Mouse (Mus musculus): ENCODE results near the gene Usp31. TPM values are rescaled to one million over a fixed set of nuclear protein-coding genes. Genes with fewer than 3 reads are reported as not detected.

The Usp31 gene
- polyA plus RNA-seq (2014; fragmentation: Nextera tagmentation; extraction: Ambion mirVana), result 2.8 and 3.3 TPM in 2 replicates

- Histone ChIP-seq H3K27me3 (ENCODE audit: control insufficient read depth, insufficient read depth, low read length) (no peaks in the 10 kb centered on the region), H3K4me1 (ENCODE audit: control insufficient read depth, insufficient read depth, low read length) (no peaks in the 10 kb centered on the region), H3K4me2 (ENCODE audit: low read depth, low read length) (peak within 1 kb of the TSS; percentile 98), H3K4me3 (ENCODE audit: low read depth, low read length) (peak within 1 kb of the TSS; percentile 80), H3K9me3 (replicated peaks; ENCODE audit: control insufficient read depth, low read length) (no peaks in the 10 kb centered on the region), H3K27ac (replicated peaks; ENCODE audit: low read depth, low read length) (peak within 1 kb of the TSS; percentile 72), H3K9ac (replicated peaks; ENCODE audit: low read length) (peak within 1 kb of the TSS; percentile 82), H3K36me3 (replicated peaks; ENCODE audit: control insufficient read depth, insufficient read depth, low read depth, low read length) (no peaks in the 10 kb centered on the region)
- DNase-seq (ENCODE audit: low spot score) (peak; percentile 99), ATAC-seq (replicated peaks; ENCODE audit: insufficient number of reproducible peaks, low FRiP score, low TSS enrichment, low read depth) (peak; percentile 99)
- 0% methylated on average over 61 of the region's 82 CpGs for WGBS
Measured at GRCm38 (mm10) chr7:121707073-121707667, at the start of gene Usp31. Gene Usp31, minus strand, starts transcription at chr7:121707253.

- no peak overlapping the region for H3K4me3 ChIP-seq (ENCODE audit: low read depth, low read length)
- ATAC-seq (replicated peaks; ENCODE audit: insufficient number of reproducible peaks, low FRiP score, low TSS enrichment, low read depth) (no peak), DNase-seq (ENCODE audit: low spot score) (no peak)
- no peaks in the 10 kb centered on the region for H3K4me1 ChIP-seq (ENCODE audit: control insufficient read depth, insufficient read depth, low read length)
- no peaks in the 10 kb centered on the region for H3K27me3 ChIP-seq (ENCODE audit: control insufficient read depth, insufficient read depth, low read length)
- H3K27ac ChIP-seq (replicated peaks; ENCODE audit: low read depth, low read length), result no peak overlapping the region
- 71% methylated on average over 8 of the region's 8 CpGs for WGBS
- no peak overlapping the region for H3K4me2 ChIP-seq (ENCODE audit: low read depth, low read length)
- no peaks in the 10 kb centered on the region for H3K36me3 ChIP-seq (replicated peaks; ENCODE audit: control insufficient read depth, insufficient read depth, low read depth, low read length)
- H3K9ac ChIP-seq (replicated peaks; ENCODE audit: low read length), result no peak overlapping the region
- H3K9me3 ChIP-seq (replicated peaks; ENCODE audit: control insufficient read depth, low read length), result no peaks in the 10 kb centered on the region
Measured at GRCm38 (mm10) chr7:121754748-121755147, 47.7 kb upstream of the Usp31 start.

GRCm38 (mm10) chr7:121750244-121750643 is 43.2 kb upstream of the Usp31 start:
- Histone ChIP-seq H3K9ac (replicated peaks; ENCODE audit: low read length) (no peak overlapping the region), H3K4me2 (ENCODE audit: low read depth, low read length) (no peak overlapping the region)
- 87% methylated on average over 5 of the region's 5 CpGs for WGBS

GRCm38 (mm10) chr7:121737511-121738415 is 30.7 kb upstream of the Usp31 start:
- peaks cover 9% of the 10 kb centered on the region for H3K27me3 ChIP-seq (ENCODE audit: control insufficient read depth, insufficient read depth, low read length)
- H3K36me3 ChIP-seq (replicated peaks; ENCODE audit: control insufficient read depth, insufficient read depth, low read depth, low read length), result no peaks in the 10 kb centered on the region
- H3K27ac ChIP-seq (replicated peaks; ENCODE audit: low read depth, low read length), result no peak overlapping the region
- no peak for DNase-seq (ENCODE audit: low spot score)
- H3K4me2 ChIP-seq (ENCODE audit: low read depth, low read length), result no peak overlapping the region
- no peak overlapping the region for H3K9ac ChIP-seq (replicated peaks; ENCODE audit: low read length)
- no peak overlapping the region for H3K4me3 ChIP-seq (ENCODE audit: low read depth, low read length)
- no peaks in the 10 kb centered on the region for H3K4me1 ChIP-seq (ENCODE audit: control insufficient read depth, insufficient read depth, low read length)
- no peak for ATAC-seq (replicated peaks; ENCODE audit: insufficient number of reproducible peaks, low FRiP score, low TSS enrichment, low read depth)
- H3K9me3 ChIP-seq (replicated peaks; ENCODE audit: control insufficient read depth, low read length), result no peaks in the 10 kb centered on the region
- 67% methylated on average over 29 of the region's 29 CpGs for WGBS

More at GRCm38 (mm10) chr7:121750244-121750643, 43.2 kb upstream of the Usp31 start:
- no peak overlapping the region for H3K4me3 ChIP-seq (ENCODE audit: low read depth, low read length)
- H3K9me3 ChIP-seq (replicated peaks; ENCODE audit: control insufficient read depth, low read length), result no peaks in the 10 kb centered on the region
- no peak overlapping the region for H3K27ac ChIP-seq (replicated peaks; ENCODE audit: low read depth, low read length)
- H3K36me3 ChIP-seq (replicated peaks; ENCODE audit: control insufficient read depth, insufficient read depth, low read depth, low read length), result no peaks in the 10 kb centered on the region
- ATAC-seq (replicated peaks; ENCODE audit: insufficient number of reproducible peaks, low FRiP score, low TSS enrichment, low read depth), result no peak
- H3K4me1 ChIP-seq (ENCODE audit: control insufficient read depth, insufficient read depth, low read length), result no peaks in the 10 kb centered on the region
- DNase-seq (ENCODE audit: low spot score), result no peak
- no peaks in the 10 kb centered on the region for H3K27me3 ChIP-seq (ENCODE audit: control insufficient read depth, insufficient read depth, low read length)

- Histone ChIP-seq H3K27me3 (ENCODE audit: control insufficient read depth, insufficient read depth, low read length) (peaks cover 9% of the 10 kb centered on the region), H3K27ac (replicated peaks; ENCODE audit: low read depth, low read length) (no peak within 1 kb of the TSS), H3K9ac (replicated peaks; ENCODE audit: low read length) (no peak within 1 kb of the TSS; the same call in 1 of the 2 replicates), H3K4me1 (ENCODE audit: control insufficient read depth, insufficient read depth, low read length) (no peaks in the 10 kb centered on the region), H3K4me2 (ENCODE audit: low read depth, low read length) (peak within 1 kb of the TSS; percentile 48), H3K9me3 (replicated peaks; ENCODE audit: control insufficient read depth, low read length) (no peaks in the 10 kb centered on the region), H3K4me3 (ENCODE audit: low read depth, low read length) (peak within 1 kb of the TSS; percentile 21), H3K36me3 (replicated peaks; ENCODE audit: control insufficient read depth, insufficient read depth, low read depth, low read length) (no peaks in the 10 kb centered on the region)
- DNase-seq (ENCODE audit: low spot score) (peak; percentile 85), ATAC-seq (replicated peaks; ENCODE audit: insufficient number of reproducible peaks, low FRiP score, low TSS enrichment, low read depth) (peak; percentile 85)
- 1% methylated on average over 38 of the region's 38 CpGs for WGBS
Measured at GRCm38 (mm10) chr7:121734171-121734831, 27.2 kb upstream of the Usp31 start, which contains the start of gene Scnn1g. Gene Scnn1g, plus strand, starts transcription at chr7:121734479.

- whole genome bisulfite sequencing, result 19% methylated on average over 5 of the region's 5 CpGs
- DNase-seq (ENCODE audit: low spot score) (peak; percentile 84), ATAC-seq (replicated peaks; ENCODE audit: insufficient number of reproducible peaks, low FRiP score, low TSS enrichment, low read depth) (no peak)
- no peak overlapping the region for H3K9ac ChIP-seq (replicated peaks; ENCODE audit: low read length)
- no peaks in the 10 kb centered on the region for H3K9me3 ChIP-seq (replicated peaks; ENCODE audit: control insufficient read depth, low read length)
- H3K27ac ChIP-seq (replicated peaks; ENCODE audit: low read depth, low read length), result no peak overlapping the region
- peaks cover 6% of the 10 kb centered on the region for H3K27me3 ChIP-seq (ENCODE audit: control insufficient read depth, insufficient read depth, low read length)
- no peak overlapping the region for H3K4me3 ChIP-seq (ENCODE audit: low read depth, low read length)
- H3K4me2 ChIP-seq (ENCODE audit: low read depth, low read length), result no peak overlapping the region
- no peaks in the 10 kb centered on the region for H3K36me3 ChIP-seq (replicated peaks; ENCODE audit: control insufficient read depth, insufficient read depth, low read depth, low read length)
- no peaks in the 10 kb centered on the region for H3K4me1 ChIP-seq (ENCODE audit: control insufficient read depth, insufficient read depth, low read length)
Measured at GRCm38 (mm10) chr7:121730225-121730624, 23.2 kb upstream of the Usp31 start.

GRCm38 (mm10) chr7:121717031-121717430 is 10.0 kb upstream of the Usp31 start:
- no peak for ATAC-seq (replicated peaks; ENCODE audit: insufficient number of reproducible peaks, low FRiP score, low TSS enrichment, low read depth)
- WGBS, result 77% methylated on average over 7 of the region's 7 CpGs

More at GRCm38 (mm10) chr7:121717031-121717430, 10.0 kb upstream of the Usp31 start:
- no peak overlapping the region for H3K9ac ChIP-seq (replicated peaks; ENCODE audit: low read length)
- no peaks in the 10 kb centered on the region for H3K9me3 ChIP-seq (replicated peaks; ENCODE audit: control insufficient read depth, low read length)
- H3K27me3 ChIP-seq (ENCODE audit: control insufficient read depth, insufficient read depth, low read length), result no peaks in the 10 kb centered on the region
- H3K4me2 ChIP-seq (ENCODE audit: low read depth, low read length), result no peak overlapping the region
- H3K36me3 ChIP-seq (replicated peaks; ENCODE audit: control insufficient read depth, insufficient read depth, low read depth, low read length), result no peaks in the 10 kb centered on the region
- no peaks in the 10 kb centered on the region for H3K4me1 ChIP-seq (ENCODE audit: control insufficient read depth, insufficient read depth, low read length)
- no peak for DNase-seq (ENCODE audit: low spot score)
- no peak overlapping the region for H3K4me3 ChIP-seq (ENCODE audit: low read depth, low read length)
- H3K27ac ChIP-seq (replicated peaks; ENCODE audit: low read depth, low read length), result no peak overlapping the region

All from embryonic facial prominence, embryonic 11.5 days (tissue).